8 mouse cellular contexts compared by ENCODE assay signal in genomic region chr17:23925090-23925493, GRCm38 (mm10). TPM values are rescaled to one million over a fixed set of nuclear protein-coding genes. Genes with fewer than 3 reads are reported as not detected.
A peak's percentile ranks its signal among the peaks of the same experiment; 100 is the strongest.
DNase-seq lines count a peak whose midpoint lies in the region; ATAC-seq and TF ChIP-seq lines count a peak whose summit lies in the region.

No protein-coding gene starts in this region.

- TF ChIP-seq RAD21 in CH12.LX (IDR thresholded peaks at IDR 0.05; ENCODE audit: low read depth, low read length) = no peak

- dilution Hi-C loops in CH12.LX (cut with MboI; ENCODE audit: extremely low pct_ligation_motif_present, extremely low pct_unique_long_range_greater_than_20kb, low sequenced_read_pairs) = no loop called here

- peak overlapping the region; percentile 39 for H3K9ac ChIP-seq in CH12.LX (ENCODE audit: insufficient read depth, low read depth)
- H3K9ac ChIP-seq in heart, embryonic 11.5 days (ENCODE audit: low read depth, low read length) = peak overlapping the region; percentile 82
- peak overlapping the region; percentile 65 for H3K9ac ChIP-seq in liver, embryonic 12.5 days
- peak overlapping the region; percentile 64 for H3K9ac ChIP-seq in stomach, postnatal 0 days (ENCODE audit: low read length)

- no peaks in the 10 kb centered on the region for H3K9me3 ChIP-seq in CH12.LX (replicated peaks; ENCODE audit: low read length)
- H3K9me3 ChIP-seq in heart, embryonic 11.5 days (replicated peaks; ENCODE audit: control insufficient read depth, low read length) = no peaks in the 10 kb centered on the region
- H3K9me3 ChIP-seq in liver, embryonic 12.5 days (replicated peaks) = no peaks in the 10 kb centered on the region
- H3K9me3 ChIP-seq in stomach, postnatal 0 days (ENCODE audit: control insufficient read depth, low read length) = no peaks in the 10 kb centered on the region

- no peaks in the 10 kb centered on the region for H3K79me2 ChIP-seq in CH12.LX (replicated peaks; ENCODE audit: control insufficient read depth, extremely low read depth, insufficient read depth, poor library complexity, severe bottlenecking)

- peak; percentile 65 for DNase-seq in CH12.LX (ENCODE audit: extremely low read depth)
- DNase-seq in kidney, postnatal 14 days = peak; percentile 74
- peak; percentile 58 for DNase-seq in naive thymus-derived CD4-positive, alpha-beta T cell, adult 2 months (ENCODE audit: low read depth)
- DNase-seq in stomach, postnatal 0 days (ENCODE audit: low spot score) = peak; percentile 70

- no peak overlapping the region for H3K27ac ChIP-seq in CH12.LX (ENCODE audit: insufficient read depth, low read depth)
- H3K27ac ChIP-seq in bone marrow macrophage, adult 2 months (ENCODE audit: insufficient read depth, low read depth, low read length) = peak overlapping the region; percentile 52
- peak overlapping the region; percentile 56 for H3K27ac ChIP-seq in embryonic fibroblast, embryonic 13.5 days (ENCODE audit: insufficient read depth, low read length)
- H3K27ac ChIP-seq in heart, embryonic 11.5 days (ENCODE audit: low read depth, low read length) = peak overlapping the region; percentile 95
- peak overlapping the region; percentile 72 for H3K27ac ChIP-seq in liver, embryonic 12.5 days
- H3K27ac ChIP-seq in stomach, postnatal 0 days (replicated peaks) = peak overlapping the region; percentile 95

- TF ChIP-seq POLR2A in CH12.LX (IDR thresholded peaks at IDR 0.05; ENCODE audit: low read depth, low read length) = 0 out of 2 replicates have a peak, but pooled peaks have one; percentile 21
- TF ChIP-seq POLR2A in bone marrow macrophage, adult 2 months (IDR thresholded peaks at IDR 0.05; ENCODE audit: borderline replicate concordance, low read depth, low read length) = no peak
- TF ChIP-seq POLR2A in embryonic fibroblast, embryonic 13.5 days (IDR thresholded peaks at IDR 0.05; ENCODE audit: low read depth, low read length) = peak; percentile 65

- H3K27me3 ChIP-seq in CH12.LX (replicated peaks) = peaks cover 29% of the 10 kb centered on the region
- H3K27me3 ChIP-seq in heart, embryonic 11.5 days (ENCODE audit: control insufficient read depth, insufficient read depth, low read length) = no peaks in the 10 kb centered on the region
- H3K27me3 ChIP-seq in liver, embryonic 12.5 days (replicated peaks) = no peaks in the 10 kb centered on the region; the same call in 1 of the 2 replicates
- no peaks in the 10 kb centered on the region for H3K27me3 ChIP-seq in stomach, postnatal 0 days (ENCODE audit: control insufficient read depth, insufficient read depth, low read length)

- under 1% methylated on average over 14 of the region's 14 CpGs for WGBS in heart, embryonic 11.5 days (ENCODE audit: insufficient replicate concordance)
- WGBS in liver, embryonic 12.5 days (ENCODE audit: insufficient replicate concordance) = 2% methylated on average over 14 of the region's 14 CpGs
- 0% methylated on average over 14 of the region's 14 CpGs for WGBS in stomach, postnatal 0 days

- H3K4me1 ChIP-seq in CH12.LX (ENCODE audit: control insufficient read depth in 1 of 2, insufficient read depth in 2 of 2) = peaks cover 0 to 10% of the 10 kb centered on the region in 2 experiments; a peak in 2 of 4 replicates
- peaks cover 7% of the 10 kb centered on the region for H3K4me1 ChIP-seq in bone marrow macrophage, adult 2 months (ENCODE audit: control insufficient read depth, insufficient read depth, low read length)
- peaks cover 4% of the 10 kb centered on the region; the same call in 1 of the 2 replicates for H3K4me1 ChIP-seq in embryonic fibroblast, embryonic 13.5 days (ENCODE audit: control insufficient read depth, insufficient read depth, low read length)
- H3K4me1 ChIP-seq in heart, embryonic 11.5 days (ENCODE audit: control insufficient read depth, insufficient read depth, low read length) = peaks cover 3% of the 10 kb centered on the region; the same call in 1 of the 2 replicates
- H3K4me1 ChIP-seq in liver, embryonic 12.5 days = peaks cover 19% of the 10 kb centered on the region
- H3K4me1 ChIP-seq in stomach, postnatal 0 days (replicated peaks; ENCODE audit: control insufficient read depth, insufficient read depth) = no peaks in the 10 kb centered on the region

- TF ChIP-seq EP300 in CH12.LX (IDR thresholded peaks at IDR 0.05; ENCODE audit: low read length) = no peak
- TF ChIP-seq EP300 in stomach, postnatal 0 days (optimal IDR thresholded peaks at IDR 0.05) = no peak

- ATAC-seq in heart, embryonic 11.5 days (replicated peaks; ENCODE audit: insufficient number of reproducible peaks, low FRiP score, low TSS enrichment) = peak; percentile 74; the same call in 1 of the 2 replicates
- peak; percentile 63 for ATAC-seq in liver, embryonic 12.5 days
- ATAC-seq in stomach, postnatal 0 days (ENCODE audit: low FRiP score, low TSS enrichment) = peak; percentile 81

- TF ChIP-seq CTCF in CH12.LX (conservative IDR thresholded peaks at IDR 0.05 in 1 of 2, IDR thresholded peaks at IDR 0.05 in 1 of 2; ENCODE audit: low read depth in 2 of 2, low read length in 2 of 2) = no peak
- no peak; the same call in 1 of the 2 replicates for TF ChIP-seq CTCF in bone marrow macrophage, adult 2 months (IDR thresholded peaks at IDR 0.05; ENCODE audit: low read depth, low read length)
- TF ChIP-seq CTCF in embryonic fibroblast, embryonic 13.5 days (IDR thresholded peaks at IDR 0.05; ENCODE audit: borderline replicate concordance, insufficient read depth, low read length) = no peak
- TF ChIP-seq CTCF in stomach, postnatal 0 days (IDR thresholded peaks at IDR 0.05; ENCODE audit: low read depth) = peak; percentile 26; the same call in 1 of the 2 replicates

- H3K4me2 ChIP-seq in CH12.LX (ENCODE audit: insufficient read depth, low read depth, poor library complexity, severe bottlenecking) = peak overlapping the region; percentile 79
- H3K4me2 ChIP-seq in heart, embryonic 11.5 days = peak overlapping the region; percentile 85
- H3K4me2 ChIP-seq in liver, embryonic 12.5 days = peak overlapping the region; percentile 82
- peak overlapping the region; percentile 81 for H3K4me2 ChIP-seq in stomach, postnatal 0 days (replicated peaks; ENCODE audit: low read depth)

- in situ Hi-C loops in CH12.LX (cut with MboI; ENCODE audit: low pct_ligation_motif_present, low pct_unique_long_range_greater_than_20kb, low sequenced_read_pairs) = no loop called here

- peak overlapping the region; percentile 49 to 61 (median 59) for H3K4me3 ChIP-seq in CH12.LX (replicated peaks in 1 of 3; ENCODE audit: low read depth in 2 of 3, low read length in 2 of 3, poor library complexity in 1 of 3)
- H3K4me3 ChIP-seq in bone marrow macrophage, adult 2 months (ENCODE audit: insufficient read depth, low read length) = peak overlapping the region; percentile 62
- peak overlapping the region; percentile 61 for H3K4me3 ChIP-seq in embryonic fibroblast, embryonic 13.5 days (ENCODE audit: insufficient read depth, low read length)
- H3K4me3 ChIP-seq in heart, embryonic 11.5 days (ENCODE audit: low read depth, low read length) = peak overlapping the region; percentile 60
- H3K4me3 ChIP-seq in liver, embryonic 12.5 days = peak overlapping the region; percentile 61
- peak overlapping the region; percentile 52 for H3K4me3 ChIP-seq in stomach, postnatal 0 days (ENCODE audit: low read depth, low read length)

- no peaks in the 10 kb centered on the region for H3K36me3 ChIP-seq in CH12.LX (replicated peaks in 1 of 2; ENCODE audit: control insufficient read depth in 1 of 2, insufficient read depth in 1 of 2, low read length in 1 of 2)
- H3K36me3 ChIP-seq in heart, embryonic 11.5 days (ENCODE audit: control insufficient read depth, insufficient read depth, low read length) = no peaks in the 10 kb centered on the region
- H3K36me3 ChIP-seq in liver, embryonic 12.5 days = no peaks in the 10 kb centered on the region
- no peaks in the 10 kb centered on the region for H3K36me3 ChIP-seq in stomach, postnatal 0 days (ENCODE audit: control insufficient read depth, insufficient read depth, low read length)

RNA-seq across cellular contexts. Expression of gene Dcpp3, which starts 7.8 kb away (rescaled TPM):
- total RNA-seq in CH12.LX (2012; rRNA removed) (not detected in 2 replicates), CH12.LX (2014; rRNA removed) (not detected in 2 replicates)
- polyA plus RNA-seq in CH12.LX (2012; ENCODE audit: insufficient read length, low read depth) = not detected in 2 replicates
- polyA plus RNA-seq in bone marrow macrophage, adult 2 months (2012; ENCODE audit: insufficient read depth, insufficient read length, missing spikeins) = not detected in 2 replicates
- polyA plus RNA-seq in embryonic fibroblast, embryonic 13.5 days (2011; ENCODE audit: insufficient read length, low read depth, missing spikeins) = not detected in 2 replicates
- polyA plus RNA-seq in heart, embryonic 11.5 days (2014; fragmentation: Nextera tagmentation; extraction: Ambion mirVana) = not detected in 2 replicates
- polyA plus RNA-seq in liver, embryonic 12.5 days (2016; fragmentation: Nextera tagmentation; extraction: Ambion mirVana) = not detected in 2 replicates
- not detected in 2 replicates for polyA plus RNA-seq in stomach, postnatal 0 days (2015; fragmentation: Nextera tagmentation; extraction: Ambion mirVana)

RNA-seq across cellular contexts. Expression of gene Sbp, which starts 16.4 kb away (rescaled TPM):
- total RNA-seq in CH12.LX (2012; rRNA removed) (not detected in 2 replicates), CH12.LX (2014; rRNA removed) (not detected in 2 replicates)
- not detected in 2 replicates for polyA plus RNA-seq in CH12.LX (2012; ENCODE audit: insufficient read length, low read depth)
- not detected in 2 replicates for polyA plus RNA-seq in bone marrow macrophage, adult 2 months (2012; ENCODE audit: insufficient read depth, insufficient read length, missing spikeins)
- polyA plus RNA-seq in embryonic fibroblast, embryonic 13.5 days (2011; ENCODE audit: insufficient read length, low read depth, missing spikeins) = not detected in 2 replicates
- not detected in 2 replicates for polyA plus RNA-seq in heart, embryonic 11.5 days (2014; fragmentation: Nextera tagmentation; extraction: Ambion mirVana)
- not detected in 2 replicates for polyA plus RNA-seq in liver, embryonic 12.5 days (2016; fragmentation: Nextera tagmentation; extraction: Ambion mirVana)
- not detected in 2 replicates for polyA plus RNA-seq in stomach, postnatal 0 days (2015; fragmentation: Nextera tagmentation; extraction: Ambion mirVana)

RNA-seq across cellular contexts. Expression of gene Sbpl, which starts 30.0 kb away (rescaled TPM):
- total RNA-seq in CH12.LX (2012; rRNA removed) (not detected in 2 replicates), CH12.LX (2014; rRNA removed) (not detected in 2 replicates)
- polyA plus RNA-seq in CH12.LX (2012; ENCODE audit: insufficient read length, low read depth) = not detected in 2 replicates
- polyA plus RNA-seq in bone marrow macrophage, adult 2 months (2012; ENCODE audit: insufficient read depth, insufficient read length, missing spikeins) = not detected in 2 replicates
- polyA plus RNA-seq in embryonic fibroblast, embryonic 13.5 days (2011; ENCODE audit: insufficient read length, low read depth, missing spikeins) = not detected in 2 replicates
- polyA plus RNA-seq in heart, embryonic 11.5 days (2014; fragmentation: Nextera tagmentation; extraction: Ambion mirVana) = not detected in 2 replicates
- not detected in 2 replicates for polyA plus RNA-seq in liver, embryonic 12.5 days (2016; fragmentation: Nextera tagmentation; extraction: Ambion mirVana)
- polyA plus RNA-seq in stomach, postnatal 0 days (2015; fragmentation: Nextera tagmentation; extraction: Ambion mirVana) = not detected in 2 replicates

RNA-seq across cellular contexts. Expression of gene Dcpp2, which starts 44.4 kb away (rescaled TPM):
- total RNA-seq in CH12.LX (2012; rRNA removed) (not detected in 2 replicates), CH12.LX (2014; rRNA removed) (not detected in 2 replicates)
- not detected in 2 replicates for polyA plus RNA-seq in CH12.LX (2012; ENCODE audit: insufficient read length, low read depth)
- polyA plus RNA-seq in bone marrow macrophage, adult 2 months (2012; ENCODE audit: insufficient read depth, insufficient read length, missing spikeins) = not detected in 2 replicates
- not detected in 2 replicates for polyA plus RNA-seq in embryonic fibroblast, embryonic 13.5 days (2011; ENCODE audit: insufficient read length, low read depth, missing spikeins)
- not detected in 2 replicates for polyA plus RNA-seq in heart, embryonic 11.5 days (2014; fragmentation: Nextera tagmentation; extraction: Ambion mirVana)
- polyA plus RNA-seq in liver, embryonic 12.5 days (2016; fragmentation: Nextera tagmentation; extraction: Ambion mirVana) = not detected in 2 replicates
- not detected in 2 replicates for polyA plus RNA-seq in stomach, postnatal 0 days (2015; fragmentation: Nextera tagmentation; extraction: Ambion mirVana)

RNA-seq across cellular contexts. Expression of gene Dcpp1, which starts 44.4 kb away (rescaled TPM):
- total RNA-seq in CH12.LX (2012; rRNA removed) = not detected in 2 replicates
- total RNA-seq in CH12.LX (2014; rRNA removed) = not detected in 2 replicates
- polyA plus RNA-seq in CH12.LX (2012; ENCODE audit: insufficient read length, low read depth) = not detected in 2 replicates
- polyA plus RNA-seq in bone marrow macrophage, adult 2 months (2012; ENCODE audit: insufficient read depth, insufficient read length, missing spikeins) = not detected in 2 replicates
- not detected in 2 replicates for polyA plus RNA-seq in embryonic fibroblast, embryonic 13.5 days (2011; ENCODE audit: insufficient read length, low read depth, missing spikeins)
- not detected in 2 replicates for polyA plus RNA-seq in heart, embryonic 11.5 days (2014; fragmentation: Nextera tagmentation; extraction: Ambion mirVana)
- not detected in 2 replicates for polyA plus RNA-seq in liver, embryonic 12.5 days (2016; fragmentation: Nextera tagmentation; extraction: Ambion mirVana)
- polyA plus RNA-seq in stomach, postnatal 0 days (2015; fragmentation: Nextera tagmentation; extraction: Ambion mirVana) = not detected in 2 replicates
